In genomic region chr1:170656518-170657227, GRCm38 (mm10) we compare ENCODE assay signal across 17 mouse cellular contexts. TPM values are rescaled to one million over a fixed set of nuclear protein-coding genes. Genes with fewer than 3 reads are reported as not detected.
DNase-seq lines count a peak whose midpoint lies in the region; ATAC-seq and TF ChIP-seq lines count a peak whose summit lies in the region.
"Had no signal": no experiment of that assay in that cellular context is flagged by ENCODE, and none has a peak within 500 bp of the region (broad histone marks: within the 10 kb centered on the region; RNA-seq: fewer than 3 reads in every experiment).

No protein-coding gene starts in this region.

- H3K4me1 ChIP-seq in midbrain, embryonic 10.5 days, result peaks cover 37% of the 10 kb centered on the region
- H3K4me1 ChIP-seq in midbrain, embryonic 11.5 days (ENCODE audit: control insufficient read depth, insufficient read depth, low read length), result peaks cover 16% of the 10 kb centered on the region
- 0 out of 4 replicates have a peak, but pooled peaks cover 0 to 1% of the 10 kb centered on the region in 2 experiments for H3K4me1 ChIP-seq in liver, embryonic 14.5 days (replicated peaks; ENCODE audit: control insufficient read depth in 2 of 2, insufficient read depth in 2 of 2, low read length in 1 of 2)
- H3K4me1 ChIP-seq: megakaryocyte, embryonic 14.5 days had no signal

- WGBS in midbrain, embryonic 10.5 days, result 86% methylated on average over 11 of the region's 11 CpGs
- 78% methylated on average over 11 of the region's 11 CpGs for WGBS in midbrain, embryonic 11.5 days
- WGBS in liver, embryonic 14.5 days (ENCODE audit: insufficient replicate concordance), result 47% methylated on average over 11 of the region's 11 CpGs

- DNase-seq in gastrocnemius, adult 2 months, result no peak
- no peak for DNase-seq in gastrocnemius, adult 18-20 months (ENCODE audit: low spot score)
- DNase-seq in midbrain, embryonic 10.5 days (ENCODE audit: low spot score), result no peak
- DNase-seq in midbrain, embryonic 11.5 days (ENCODE audit: low spot score, missing footprints), result no peak
- DNase-seq in liver, embryonic 14.5 days (ENCODE audit: low read depth in 3 of 3, low spot score in 3 of 3), result no peak
- no peak for DNase-seq in thymus, postnatal 36 days
- DNase-seq in layer of hippocampus, adult 11-12 months (ENCODE audit: low spot score), result no peak
- DNase-seq: cerebellum, adult 18-20 months; gastrocnemius, postnatal 25 days; heart, postnatal 4 days; kidney, adult 18-20 months; kidney, postnatal 14 days; right cerebral cortex, adult 18-20 months; thymus, postnatal 4 days had no signal

- no peak for ATAC-seq in midbrain, embryonic 11.5 days (ENCODE audit: low FRiP score)
- ATAC-seq in liver, embryonic 14.5 days (ENCODE audit: insufficient read depth), result 0 out of 2 replicates have a peak, but pooled peaks have one; percentile 13
- no peak for ATAC-seq in granulocyte monocyte progenitor cell, adult 5-6 weeks (replicated peaks; ENCODE audit: poor library complexity, severe bottlenecking)

- no peaks in the 10 kb centered on the region for H3K27me3 ChIP-seq in midbrain, embryonic 10.5 days (ENCODE audit: low read depth, poor library complexity, severe bottlenecking)
- no peaks in the 10 kb centered on the region for H3K27me3 ChIP-seq in midbrain, embryonic 11.5 days (ENCODE audit: control insufficient read depth, insufficient read depth, low read length)
- no peaks in the 10 kb centered on the region for H3K27me3 ChIP-seq in liver, embryonic 14.5 days (ENCODE audit: control insufficient read depth, insufficient read depth, low read length)
- H3K27me3 ChIP-seq: heart, embryonic 12.5 days had no signal

- intact Hi-C loops in gastrocnemius, adult 2 months (cut with DNase I), result no loop called here

- no peaks in the 10 kb centered on the region for H3K9me3 ChIP-seq in midbrain, embryonic 10.5 days (replicated peaks)
- no peaks in the 10 kb centered on the region for H3K9me3 ChIP-seq in midbrain, embryonic 11.5 days (ENCODE audit: control insufficient read depth, low read length)
- no peaks in the 10 kb centered on the region for H3K9me3 ChIP-seq in liver, embryonic 14.5 days (ENCODE audit: control insufficient read depth, low read length)
- H3K9me3 ChIP-seq: heart, embryonic 12.5 days had no signal

- no peak overlapping the region for H3K4me3 ChIP-seq in gastrocnemius, adult 2 months
- no peak overlapping the region for H3K4me3 ChIP-seq in midbrain, embryonic 10.5 days
- no peak overlapping the region for H3K4me3 ChIP-seq in midbrain, embryonic 11.5 days (ENCODE audit: low read depth, low read length)
- H3K4me3 ChIP-seq in liver, embryonic 14.5 days (ENCODE audit: insufficient read depth in 1 of 2, low read depth in 2 of 2, low read length in 2 of 2), result no peak overlapping the region
- H3K4me3 ChIP-seq: heart, embryonic 12.5 days; megakaryocyte, embryonic 14.5 days had no signal

- TF ChIP-seq EP300 in liver, embryonic 14.5 days (IDR thresholded peaks at IDR 0.05; ENCODE audit: low read depth), result no peak

- H3K4me2 ChIP-seq in midbrain, embryonic 11.5 days, result no peak overlapping the region
- no peak overlapping the region for H3K4me2 ChIP-seq in liver, embryonic 14.5 days (ENCODE audit: low read depth)
- H3K4me2 ChIP-seq: heart, embryonic 12.5 days had no signal

- H3K27ac ChIP-seq in gastrocnemius, adult 2 months, result peak overlapping the region; percentile 31; the same call in 1 of the 2 replicates
- H3K27ac ChIP-seq in midbrain, embryonic 10.5 days (replicated peaks), result peak overlapping the region; percentile 81
- no peak overlapping the region for H3K27ac ChIP-seq in midbrain, embryonic 11.5 days (ENCODE audit: low read depth, low read length)
- no peak overlapping the region for H3K27ac ChIP-seq in liver, embryonic 14.5 days

- no peak overlapping the region for H3K9ac ChIP-seq in midbrain, embryonic 11.5 days (ENCODE audit: low read length)
- H3K9ac ChIP-seq in liver, embryonic 14.5 days (replicated peaks), result no peak overlapping the region
- H3K9ac ChIP-seq: heart, embryonic 12.5 days had no signal

- H3K36me3 ChIP-seq in midbrain, embryonic 10.5 days, result no peaks in the 10 kb centered on the region
- no peaks in the 10 kb centered on the region for H3K36me3 ChIP-seq in midbrain, embryonic 11.5 days (ENCODE audit: control insufficient read depth, insufficient read depth, low read length)
- no peaks in the 10 kb centered on the region for H3K36me3 ChIP-seq in liver, embryonic 14.5 days (replicated peaks; ENCODE audit: control insufficient read depth, insufficient read depth, low read depth)

- TF ChIP-seq CTCF in gastrocnemius, adult 2 months (IDR thresholded peaks at IDR 0.05), result no peak
- TF ChIP-seq CTCF in liver, embryonic 14.5 days (IDR thresholded peaks at IDR 0.05; ENCODE audit: low read depth), result no peak

RNA-seq across cellular contexts. Expression of gene Olfml2b, which starts 12.3 kb away (rescaled TPM):
- 1 to 10 TPM; 2.9 to 6.6 TPM for total RNA-seq in gastrocnemius, adult 2 months (2021)
- 1 to 10 TPM; 2.8 to 3.3 TPM for total RNA-seq in gastrocnemius, adult 18-20 months (2021)
- polyA plus RNA-seq in midbrain, embryonic 10.5 days (2016; fragmentation: Nextera tagmentation; extraction: Ambion mirVana), result 6.1 and 7.6 TPM in 2 replicates
- 5.1 and 5.8 TPM in 2 replicates for polyA plus RNA-seq in midbrain, embryonic 11.5 days (2014; fragmentation: Nextera tagmentation; extraction: Ambion mirVana)
- polyA plus RNA-seq in liver, embryonic 14.5 days (2012; rRNA removed), result 0.73 and 0.74 TPM in 2 replicates
- 1.1 and 1.2 TPM in 2 replicates for polyA plus RNA-seq in liver, embryonic 14.5 days (2014; fragmentation: Nextera tagmentation; extraction: Ambion mirVana)
- total RNA-seq in granulocyte monocyte progenitor cell, adult 5-6 weeks (2014; fragmentation: Nextera tagmentation), result not detected in 2 replicates
- 0.90 and 1.1 TPM in 2 replicates for total RNA-seq in granulocyte monocyte progenitor cell, adult 5-6 weeks (2017)

Comparison
In these comparisons a context has a peak if more than half of its experiments do, and no peak if none do; other contexts are left out.
1. H3K27ac ChIP-seq: peak in gastrocnemius, adult 2 months (single experiment) and midbrain, embryonic 10.5 days (single experiment); none in midbrain, embryonic 11.5 days (single experiment) and liver, embryonic 14.5 days (single experiment).